Mouse (Mus musculus): ENCODE results near the gene Abcb1a. TPM values are rescaled to one million over a fixed set of nuclear protein-coding genes. Genes with fewer than 3 reads are reported as not detected.

The Abcb1a gene
- polyA plus RNA-seq, 1 experiment = 8.4 TPM

DNA sequence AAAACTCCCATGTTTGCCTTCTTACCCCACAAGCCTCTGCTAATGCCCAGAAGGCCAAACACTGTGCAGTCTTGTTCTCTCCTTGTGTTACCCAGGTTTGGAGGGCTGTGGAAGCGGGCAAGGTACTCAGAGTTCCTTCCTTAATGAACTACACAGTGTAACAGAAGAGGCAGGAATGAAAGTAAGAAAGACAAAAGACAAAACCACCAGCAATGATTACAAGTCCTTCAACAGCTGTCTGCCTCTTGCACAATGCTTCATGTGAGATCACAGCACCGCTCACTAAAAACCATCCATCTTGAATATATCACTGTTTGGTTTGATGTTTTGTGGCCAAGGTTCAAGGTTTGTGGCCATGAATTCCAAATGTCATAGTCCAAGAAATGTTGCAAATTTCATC lies 118.4 kb downstream of the Abcb1a start:
- Histone ChIP-seq H3K9ac (ENCODE audit: low read depth, poor library complexity, severe bottlenecking) (no peak overlapping the region), H3K36me3 (ENCODE audit: control insufficient read depth, insufficient read depth, low read length, poor library complexity, severe bottlenecking) (no peaks in the 10 kb centered on the region), H3K27me3 (ENCODE audit: control insufficient read depth, insufficient read depth, low read length, poor library complexity, severe bottlenecking) (no peaks in the 10 kb centered on the region), H3K9me3 (replicated peaks; ENCODE audit: control insufficient read depth, insufficient read depth, low read length, poor library complexity, severe bottlenecking) (no peaks in the 10 kb centered on the region), H3K27ac (ENCODE audit: insufficient read depth, low read length) (no peak overlapping the region), H3K4me1 (ENCODE audit: control insufficient read depth, insufficient read depth, low read length) (no peaks in the 10 kb centered on the region), H3K4me3 (ENCODE audit: low read depth, low read length) (no peak overlapping the region)
- no peak for TF ChIP-seq CTCF (IDR thresholded peaks at IDR 0.05; ENCODE audit: low read depth, low read length)
- no peak for TF ChIP-seq POLR2A (IDR thresholded peaks at IDR 0.05; ENCODE audit: insufficient read depth, low read length)
- TF ChIP-seq EP300 (IDR thresholded peaks at IDR 0.05; ENCODE audit: insufficient read depth, low read depth, low read length) = no peak

DNA sequence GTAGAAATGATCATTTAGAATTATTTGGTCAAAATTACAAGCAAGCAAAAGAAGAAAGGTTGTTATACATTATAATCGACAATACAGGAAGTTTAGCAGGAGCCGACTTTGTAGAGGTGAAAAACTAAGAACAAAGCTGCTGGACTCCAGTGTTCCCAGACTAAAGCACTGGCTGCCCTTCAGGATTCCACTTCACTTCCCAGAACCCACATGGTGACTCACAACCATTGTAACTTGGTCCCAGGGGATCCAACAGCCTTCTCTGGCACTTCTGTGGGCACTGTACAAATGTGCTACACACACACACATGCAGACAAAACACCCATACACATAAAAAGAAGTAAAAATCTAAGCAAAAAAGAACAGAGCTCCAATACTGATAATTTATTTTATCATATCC lies 118.9 kb downstream of the Abcb1a start:
- Histone ChIP-seq H3K9me3 (replicated peaks; ENCODE audit: control insufficient read depth, insufficient read depth, low read length, poor library complexity, severe bottlenecking) (0 out of 2 replicates have a peak, but pooled peaks cover under 1% of the 10 kb centered on the region), H3K9ac (ENCODE audit: low read depth, poor library complexity, severe bottlenecking) (no peak overlapping the region), H3K27ac (ENCODE audit: insufficient read depth, low read length) (no peak overlapping the region), H3K4me1 (ENCODE audit: control insufficient read depth, insufficient read depth, low read length) (no peaks in the 10 kb centered on the region), H3K27me3 (ENCODE audit: control insufficient read depth, insufficient read depth, low read length, poor library complexity, severe bottlenecking) (no peaks in the 10 kb centered on the region), H3K36me3 (ENCODE audit: control insufficient read depth, insufficient read depth, low read length, poor library complexity, severe bottlenecking) (no peaks in the 10 kb centered on the region), H3K4me3 (ENCODE audit: low read depth, low read length) (no peak overlapping the region)
- TF ChIP-seq EP300 (IDR thresholded peaks at IDR 0.05; ENCODE audit: insufficient read depth, low read depth, low read length) (no peak), POLR2A (IDR thresholded peaks at IDR 0.05; ENCODE audit: insufficient read depth, low read length) (no peak), CTCF (IDR thresholded peaks at IDR 0.05; ENCODE audit: low read depth, low read length) (no peak)

DNA sequence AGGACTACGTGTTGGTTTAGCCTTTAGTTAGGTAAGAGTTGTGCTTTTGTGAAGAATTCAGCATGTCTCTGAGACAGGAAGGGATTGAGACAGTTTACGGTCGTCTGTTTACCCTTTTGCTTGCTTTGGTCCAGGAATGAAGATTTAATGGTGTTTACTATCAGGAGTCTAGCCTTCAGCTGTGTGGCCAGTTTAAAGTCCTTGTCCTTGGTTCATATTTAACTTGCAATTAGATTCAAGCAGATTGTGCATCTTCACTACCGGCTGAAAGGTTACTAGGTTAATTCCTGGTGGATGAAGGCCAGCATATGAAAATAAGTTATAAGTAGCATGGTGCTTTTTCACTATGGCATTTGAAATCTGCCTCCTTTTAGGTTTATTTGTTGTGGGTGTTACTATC lies 132.4 kb downstream of the Abcb1a start:
- no peak overlapping the region for H3K4me3 ChIP-seq (ENCODE audit: low read depth, low read length)
- TF ChIP-seq EP300 (IDR thresholded peaks at IDR 0.05; ENCODE audit: insufficient read depth, low read depth, low read length) (no peak), POLR2A (IDR thresholded peaks at IDR 0.05; ENCODE audit: insufficient read depth, low read length) (no peak), CTCF (IDR thresholded peaks at IDR 0.05; ENCODE audit: low read depth, low read length) (no peak)
- no peaks in the 10 kb centered on the region for H3K9me3 ChIP-seq (replicated peaks; ENCODE audit: control insufficient read depth, insufficient read depth, low read length, poor library complexity, severe bottlenecking)
- no peaks in the 10 kb centered on the region for H3K27me3 ChIP-seq (ENCODE audit: control insufficient read depth, insufficient read depth, low read length, poor library complexity, severe bottlenecking)
- H3K36me3 ChIP-seq (ENCODE audit: control insufficient read depth, insufficient read depth, low read length, poor library complexity, severe bottlenecking) = no peaks in the 10 kb centered on the region
- no peak overlapping the region for H3K9ac ChIP-seq (ENCODE audit: low read depth, poor library complexity, severe bottlenecking)
- H3K4me1 ChIP-seq (ENCODE audit: control insufficient read depth, insufficient read depth, low read length) = no peaks in the 10 kb centered on the region
- no peak overlapping the region for H3K27ac ChIP-seq (ENCODE audit: insufficient read depth, low read length)

Other genes starting within 250 kb of the Abcb1a start
- gene Dbf4, start 237.4 kb upstream of the Abcb1a start, polyA plus RNA-seq (2011; ENCODE audit: insufficient read depth, insufficient read length, low read depth, missing spikeins) = 207 and 213 TPM in 2 replicates
- gene Slc25a40, start 237.2 kb upstream of the Abcb1a start, polyA plus RNA-seq (2011; ENCODE audit: insufficient read depth, insufficient read length, low read depth, missing spikeins) = 77.4 and 80.5 TPM in 2 replicates
- gene Rundc3b, start 37.1 kb upstream of the Abcb1a start, polyA plus RNA-seq (2011; ENCODE audit: insufficient read depth, insufficient read length, low read depth, missing spikeins) = 4.1 and 4.6 TPM in 2 replicates
- 67.2 and 68.5 TPM in 2 replicates for gene Abcb1b, start 138.1 kb downstream of the Abcb1a start, polyA plus RNA-seq (2011; ENCODE audit: insufficient read depth, insufficient read length, low read depth, missing spikeins)
- gene Abcb4, start 233.6 kb downstream of the Abcb1a start, polyA plus RNA-seq (2011; ENCODE audit: insufficient read depth, insufficient read length, low read depth, missing spikeins) = 0.41 and 0.42 TPM in 2 replicates